Mouse (Mus musculus) stomach, embryonic 15.5 days (tissue): ENCODE data around the gene Ntm. TPM values are rescaled to one million over a fixed set of nuclear protein-coding genes. Genes with fewer than 3 reads are reported as not detected.

ENCODE experiments used
- ATAC-seq: fragments of 200-750 bp; cut with Nextera tagmentation; 2 replicates; pipeline ENCODE4 v1.8.0; 2017; ENCODE audit warnings: low read depth, moderate number of reproducible peaks, moderate TSS enrichment; ENCODE audit not compliant: insufficient read depth, low FRiP score
- H3K27ac ChIP-seq: fragments of 300-500 bp; sonication (generic); 2 replicates; pipeline ENCODE4 v1.5.1; 2015; ENCODE audit warnings: mild to moderate bottlenecking, inconsistent platforms
- H3K27me3 ChIP-seq: fragments of 300-500 bp; sonication (generic); replicated peaks from 2 replicates; pipeline ENCODE4 v1.6.1; 2015; ENCODE audit warnings: inconsistent platforms
- H3K36me3 ChIP-seq: fragments of 300-500 bp; sonication (generic); 2 replicates; pipeline ENCODE4 v1.6.1; 2015; ENCODE audit warnings: inconsistent platforms
- H3K4me1 ChIP-seq: fragments of 300-500 bp; sonication (generic); 2 replicates; pipeline ENCODE4 v1.6.1; 2015; ENCODE audit warnings: inconsistent platforms
- H3K4me2 ChIP-seq: fragments of 300-500 bp; sonication (generic); 2 replicates; pipeline ENCODE4 v1.6.1; 2015; ENCODE audit warnings: mild to moderate bottlenecking, inconsistent platforms
- H3K4me3 ChIP-seq: fragments of 300-500 bp; sonication (generic); replicated peaks from 2 replicates; pipeline ENCODE4 v1.5.1; 2015; ENCODE audit warnings: inconsistent platforms
- H3K9ac ChIP-seq: fragments of 300-500 bp; sonication (generic); 2 replicates; pipeline ENCODE4 v1.6.1; 2015; ENCODE audit warnings: inconsistent platforms
- H3K9me3 ChIP-seq: fragments of 300-500 bp; sonication (generic); 2 replicates; pipeline ENCODE4 v1.6.1; 2016; ENCODE audit warnings: inconsistent platforms
- WGBS: fragments of 180-500 bp; shearing (Covaris S2); methylation state at CpG from one replicate; pipeline ENCODE4 v1.1.7; 2015; 5-methylcytosine and 5-hydroxymethylcytosine counted together
- polyA plus RNA-seq: library from polyadenylated mRNA; unstranded; fragments of >200 nt; fragmentation: Nextera tagmentation; extraction: Ambion mirVana; gene quantifications from 2 replicates; pipeline ENCODE4 v1.2.1, GENCODE M21; 2015

Ntm gene
- polyA plus RNA-seq, 1 experiment from 2014 or later = 14.5 TPM

DNA sequence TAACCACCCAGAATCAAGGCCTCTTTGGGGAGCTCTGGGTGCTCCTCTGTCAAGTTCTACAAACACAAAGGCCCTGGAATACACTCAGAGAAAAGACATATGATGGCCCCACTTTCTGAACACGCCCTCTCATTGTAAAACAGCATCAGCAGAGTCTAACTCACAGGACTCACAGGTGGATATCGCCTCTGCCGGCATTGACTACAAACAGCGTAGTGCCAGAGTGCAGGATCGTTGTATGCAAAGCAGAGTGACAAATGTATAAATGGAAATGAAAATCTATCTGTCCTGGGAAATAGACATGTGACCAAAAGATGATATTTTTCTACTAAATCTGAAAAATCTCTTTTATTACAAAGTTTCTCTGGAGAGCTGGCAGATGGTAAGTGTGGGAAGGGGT is 314.7 kb downstream of the Ntm start:
- Histone ChIP-seq H3K27ac (no peak overlapping the region), H3K4me2 (no peak overlapping the region), H3K9ac (no peak overlapping the region), H3K9me3 (no peaks in the 10 kb centered on the region), H3K36me3 (no peaks in the 10 kb centered on the region), H3K4me1 (no peaks in the 10 kb centered on the region), H3K27me3 (no peaks in the 10 kb centered on the region), H3K4me3 (no peak overlapping the region)
- ATAC-seq = no peak
- WGBS = 78% methylated on average over 5 of the region's 5 CpGs

DNA sequence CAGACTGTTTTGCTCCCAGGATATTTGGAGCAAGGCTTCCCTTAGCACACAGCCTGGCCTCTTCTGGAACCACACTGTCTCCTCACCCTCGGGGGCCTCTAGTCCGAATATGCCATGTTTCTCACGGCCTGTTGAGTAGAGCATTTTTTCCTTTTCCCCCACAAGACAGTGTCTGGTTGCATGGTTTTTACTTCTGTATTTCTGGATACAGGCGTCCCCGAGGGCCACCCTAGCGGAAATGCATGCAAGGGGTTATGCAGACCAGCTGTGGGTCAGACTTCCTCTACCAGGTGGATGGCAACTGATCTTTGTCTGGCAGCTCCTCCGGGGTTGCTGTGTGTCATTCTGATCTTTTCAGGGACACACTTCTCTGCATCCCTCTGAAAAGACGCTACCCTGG is 315.2 kb downstream of the Ntm start:
- Histone ChIP-seq H3K4me1 (no peaks in the 10 kb centered on the region), H3K27me3 (no peaks in the 10 kb centered on the region), H3K4me2 (no peak overlapping the region), H3K27ac (no peak overlapping the region), H3K4me3 (no peak overlapping the region), H3K9ac (no peak overlapping the region), H3K9me3 (no peaks in the 10 kb centered on the region), H3K36me3 (no peaks in the 10 kb centered on the region)
- 75% methylated on average over 8 of the region's 8 CpGs for WGBS
- no peak for ATAC-seq

DNA sequence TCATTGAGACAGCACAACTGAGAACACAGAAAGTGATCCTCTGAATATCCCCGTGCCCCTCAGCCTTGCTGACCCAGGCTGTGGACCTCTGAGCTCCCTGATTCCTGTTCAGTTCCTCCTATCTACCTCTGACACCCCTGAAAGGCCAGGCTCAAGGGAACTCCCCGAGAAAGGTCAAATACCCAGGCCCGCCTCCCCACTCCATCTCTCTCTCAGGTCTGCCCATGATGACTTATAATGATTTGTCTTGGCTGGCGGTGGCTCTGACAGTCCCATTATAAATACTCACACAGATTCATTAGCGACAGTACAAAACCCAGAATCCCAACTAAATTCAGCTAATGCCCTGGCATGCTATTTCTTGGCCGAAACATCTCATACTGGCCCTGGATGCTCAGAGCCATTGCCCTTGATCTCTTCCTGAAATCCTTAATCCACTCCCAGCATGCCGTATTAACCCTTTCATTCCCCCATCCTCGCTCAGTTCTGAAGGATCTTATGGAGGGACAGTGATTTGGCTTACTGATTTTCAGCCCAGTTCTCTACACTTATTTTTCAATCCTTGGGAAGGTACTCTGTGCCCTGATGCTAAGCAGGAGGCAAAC is 317.0 kb downstream of the Ntm start:
- Histone ChIP-seq H3K4me3 (no peak overlapping the region), H3K9me3 (no peaks in the 10 kb centered on the region), H3K9ac (no peak overlapping the region), H3K4me1 (no peaks in the 10 kb centered on the region), H3K4me2 (no peak overlapping the region), H3K27me3 (no peaks in the 10 kb centered on the region), H3K36me3 (no peaks in the 10 kb centered on the region), H3K27ac (no peak overlapping the region)
- WGBS = 37% methylated on average over 8 of the region's 8 CpGs
- no peak for ATAC-seq

DNA sequence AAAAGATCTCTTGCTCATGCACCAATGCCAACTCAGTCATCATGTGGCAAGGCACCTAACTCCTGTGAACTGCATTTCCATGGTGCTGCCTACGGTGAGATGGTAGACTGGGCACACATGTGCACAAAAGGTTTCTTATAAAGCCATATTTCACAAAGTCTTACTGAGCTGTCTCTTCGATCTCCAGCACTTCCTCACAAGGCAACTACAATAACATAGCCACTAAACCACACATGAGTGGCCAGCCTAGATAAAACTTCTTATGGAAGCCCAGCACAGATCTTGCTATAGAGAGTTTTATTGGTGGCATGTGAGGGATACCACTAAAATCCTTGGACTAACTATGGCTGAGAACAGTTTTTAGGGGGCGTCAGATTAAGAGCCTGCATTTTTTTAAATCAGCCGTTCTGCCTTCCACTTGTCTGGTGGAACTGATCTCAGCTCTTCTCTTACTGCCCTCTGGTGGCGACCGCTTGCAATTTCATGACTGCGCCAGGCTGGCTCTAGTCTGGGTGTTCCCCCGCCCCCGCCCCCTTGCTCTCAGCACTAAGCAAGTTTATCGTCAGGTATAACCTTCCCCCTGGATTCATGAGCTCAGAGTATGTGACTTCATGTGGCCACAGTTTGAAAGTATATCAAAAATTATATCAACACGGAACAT is 319.8 kb downstream of the Ntm start:
- ATAC-seq = peak; percentile 27; the same call in 1 of the 2 replicates
- 15% methylated on average over 11 of the region's 11 CpGs for WGBS

DNA sequence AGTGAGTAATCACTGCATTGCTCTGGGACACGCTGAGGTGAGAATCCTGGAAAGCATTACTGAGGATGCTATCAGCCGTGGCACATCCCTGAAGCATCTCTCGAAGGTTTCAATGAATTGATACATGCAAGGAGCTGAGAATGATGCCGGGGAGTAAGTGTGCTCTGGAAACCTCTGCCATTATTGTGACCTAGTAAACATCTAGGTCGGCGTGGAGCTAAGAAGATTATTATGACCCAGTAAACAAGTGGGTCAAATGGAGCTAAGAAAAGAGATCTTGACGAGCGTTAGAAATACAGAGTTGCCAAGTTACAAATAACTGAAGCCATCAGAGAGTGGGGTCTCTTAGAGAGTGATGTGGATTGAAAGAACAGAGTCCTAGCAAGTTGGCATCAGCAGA is 325.6 kb downstream of the Ntm start:
- Histone ChIP-seq H3K9ac (no peak overlapping the region), H3K36me3 (no peaks in the 10 kb centered on the region), H3K4me2 (no peak overlapping the region), H3K9me3 (no peaks in the 10 kb centered on the region), H3K27me3 (no peaks in the 10 kb centered on the region), H3K27ac (no peak overlapping the region), H3K4me3 (no peak overlapping the region), H3K4me1 (no peaks in the 10 kb centered on the region)
- no peak for ATAC-seq
- 84% methylated on average over 8 of the region's 8 CpGs for WGBS

More for the DNA sequence above, 319.8 kb downstream of the Ntm start:
- Histone ChIP-seq H3K9ac (no peak overlapping the region), H3K9me3 (no peaks in the 10 kb centered on the region), H3K4me2 (no peak overlapping the region), H3K4me1 (no peaks in the 10 kb centered on the region), H3K27ac (no peak overlapping the region), H3K36me3 (no peaks in the 10 kb centered on the region), H3K27me3 (no peaks in the 10 kb centered on the region), H3K4me3 (no peak overlapping the region)

DNA sequence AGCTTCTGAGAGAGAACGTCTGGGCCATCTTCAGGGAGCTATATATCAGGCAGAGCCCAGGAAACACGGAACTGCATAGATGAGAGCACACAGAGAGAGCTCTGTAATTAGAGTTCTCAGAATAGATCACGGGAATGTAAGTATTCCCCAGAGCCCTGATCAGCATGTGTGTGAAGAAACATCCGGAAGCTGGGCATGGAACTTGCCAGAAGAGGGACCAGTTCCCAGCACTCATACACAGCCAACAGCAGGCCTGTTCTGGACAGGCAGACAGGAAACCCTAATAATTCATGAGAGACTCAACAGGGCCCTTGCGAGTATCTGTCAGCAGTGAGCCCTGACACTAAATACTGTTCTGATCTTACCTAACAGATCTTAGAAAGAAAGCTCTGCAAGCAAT is 345.8 kb downstream of the Ntm start:
- 60% methylated on average over 5 of the region's 5 CpGs for WGBS
- Histone ChIP-seq H3K36me3 (no peaks in the 10 kb centered on the region), H3K4me3 (no peak overlapping the region), H3K9me3 (no peaks in the 10 kb centered on the region), H3K9ac (no peak overlapping the region), H3K4me2 (no peak overlapping the region), H3K27ac (no peak overlapping the region), H3K4me1 (no peaks in the 10 kb centered on the region), H3K27me3 (no peaks in the 10 kb centered on the region)
- no peak for ATAC-seq

DNA sequence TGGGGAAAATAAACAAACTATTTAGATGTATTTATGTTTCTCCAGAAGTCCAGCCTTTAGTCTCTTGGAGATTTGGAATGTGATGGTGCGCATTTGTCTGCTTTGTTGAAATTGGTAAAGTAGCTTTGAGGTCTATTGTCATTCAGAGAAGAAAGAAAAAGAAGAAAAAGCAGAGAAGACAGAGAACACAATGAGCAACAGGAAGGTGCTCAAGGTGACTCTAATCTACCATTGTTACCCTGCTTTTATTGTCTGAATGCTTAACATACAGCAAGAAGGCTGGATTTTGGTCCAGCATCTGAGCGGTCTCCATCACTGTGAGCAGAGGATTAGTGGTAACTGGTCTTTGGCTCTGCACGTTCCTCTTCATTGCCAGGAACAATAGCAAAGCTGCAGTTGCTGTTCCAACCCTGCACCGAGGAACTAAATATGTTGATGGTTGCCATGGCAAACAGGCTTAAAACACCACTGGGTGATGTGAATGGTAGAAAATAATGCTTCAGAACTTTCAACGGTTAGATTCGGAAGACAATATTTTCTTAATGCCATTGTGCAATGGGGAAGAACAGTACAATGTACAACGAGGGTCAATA is 350.8 kb downstream of the Ntm start:
- no peaks in the 10 kb centered on the region for H3K9me3 ChIP-seq
- no peak overlapping the region for H3K4me3 ChIP-seq
- no peaks in the 10 kb centered on the region for H3K4me1 ChIP-seq
- ATAC-seq = no peak
- no peak overlapping the region for H3K4me2 ChIP-seq
- H3K9ac ChIP-seq = no peak overlapping the region
- no peaks in the 10 kb centered on the region for H3K27me3 ChIP-seq
- no peaks in the 10 kb centered on the region for H3K36me3 ChIP-seq
- H3K27ac ChIP-seq = no peak overlapping the region
- WGBS = 81% methylated on average over 7 of the region's 7 CpGs

DNA sequence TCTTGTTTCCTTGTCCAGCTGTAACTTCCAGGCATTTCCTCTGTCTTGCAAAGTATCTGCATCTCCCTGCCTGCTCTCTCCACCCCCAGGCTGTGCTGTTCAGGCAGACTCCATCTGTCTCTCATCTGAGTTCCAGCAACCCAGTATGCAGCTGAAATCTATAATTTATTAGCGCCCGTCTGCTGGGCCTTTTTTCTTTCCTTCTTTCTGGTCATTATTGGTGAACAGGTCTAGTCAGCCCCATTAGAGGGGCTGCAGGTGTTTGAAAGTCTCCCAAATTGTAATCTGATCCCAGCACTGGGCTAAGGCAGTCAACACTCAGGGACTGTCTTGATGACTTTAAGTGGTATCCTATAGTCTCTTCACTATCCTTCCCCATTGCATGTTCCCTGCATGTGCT is 352.1 kb downstream of the Ntm start:
- no peak overlapping the region for H3K4me2 ChIP-seq
- no peaks in the 10 kb centered on the region for H3K36me3 ChIP-seq
- H3K4me1 ChIP-seq = no peaks in the 10 kb centered on the region
- WGBS = 58% methylated on average over 2 of the region's 2 CpGs
- H3K27me3 ChIP-seq = no peaks in the 10 kb centered on the region
- H3K27ac ChIP-seq = no peak overlapping the region
- no peak for ATAC-seq
- H3K9me3 ChIP-seq = no peaks in the 10 kb centered on the region
- H3K9ac ChIP-seq = no peak overlapping the region
- no peak overlapping the region for H3K4me3 ChIP-seq

DNA sequence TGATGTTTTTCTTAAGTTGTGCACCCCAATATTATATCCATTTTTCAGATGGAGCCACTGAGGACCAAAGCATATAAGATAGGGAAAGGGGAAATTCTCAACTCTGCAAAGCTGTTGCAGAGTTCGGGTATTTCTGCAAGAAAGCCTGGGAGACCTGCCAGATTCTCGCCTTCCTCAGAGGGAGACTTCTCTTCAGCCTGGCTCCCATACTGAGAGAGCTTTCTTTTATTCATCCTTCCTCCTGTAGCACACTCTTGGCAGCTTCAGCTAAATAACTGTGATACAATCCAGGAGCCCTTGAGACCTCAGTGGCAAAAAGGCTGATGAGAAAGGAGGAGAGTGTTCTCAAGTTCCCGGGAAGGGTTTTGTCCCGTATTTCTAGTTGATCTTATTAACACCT is 365.3 kb downstream of the Ntm start:
- Histone ChIP-seq H3K4me2 (no peak overlapping the region), H3K36me3 (no peaks in the 10 kb centered on the region), H3K27ac (no peak overlapping the region), H3K4me3 (no peak overlapping the region), H3K9ac (no peak overlapping the region), H3K4me1 (no peaks in the 10 kb centered on the region), H3K9me3 (no peaks in the 10 kb centered on the region), H3K27me3 (no peaks in the 10 kb centered on the region)
- peak; percentile 22; the same call in 1 of the 2 replicates for ATAC-seq
- WGBS = 19% methylated on average over 4 of the region's 4 CpGs

DNA sequence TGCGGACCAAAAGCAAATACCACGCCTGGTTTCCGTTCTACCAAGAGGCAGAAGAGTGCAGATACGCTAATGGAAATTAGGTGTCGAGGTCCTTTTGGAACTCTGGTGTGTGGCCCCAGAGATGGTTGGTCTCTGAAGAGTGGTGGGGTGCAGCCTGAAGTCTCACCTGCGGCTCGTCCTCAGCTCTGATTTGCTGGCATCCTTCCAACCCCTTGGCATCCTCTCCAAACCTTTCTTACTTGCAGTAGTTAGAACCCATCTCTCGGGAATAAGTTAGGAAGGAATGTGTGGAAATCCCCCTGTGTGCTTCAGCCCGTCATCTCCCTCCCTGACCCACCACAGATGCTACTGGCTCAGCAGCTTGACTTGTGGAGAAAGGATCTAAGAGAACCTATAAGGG is 367.6 kb downstream of the Ntm start:
- Histone ChIP-seq H3K4me2 (no peak overlapping the region), H3K27me3 (no peaks in the 10 kb centered on the region), H3K9me3 (no peaks in the 10 kb centered on the region), H3K36me3 (no peaks in the 10 kb centered on the region), H3K9ac (no peak overlapping the region), H3K27ac (no peak overlapping the region), H3K4me3 (no peak overlapping the region), H3K4me1 (no peaks in the 10 kb centered on the region)
- 63% methylated on average over 9 of the region's 9 CpGs for WGBS
- no peak for ATAC-seq

DNA sequence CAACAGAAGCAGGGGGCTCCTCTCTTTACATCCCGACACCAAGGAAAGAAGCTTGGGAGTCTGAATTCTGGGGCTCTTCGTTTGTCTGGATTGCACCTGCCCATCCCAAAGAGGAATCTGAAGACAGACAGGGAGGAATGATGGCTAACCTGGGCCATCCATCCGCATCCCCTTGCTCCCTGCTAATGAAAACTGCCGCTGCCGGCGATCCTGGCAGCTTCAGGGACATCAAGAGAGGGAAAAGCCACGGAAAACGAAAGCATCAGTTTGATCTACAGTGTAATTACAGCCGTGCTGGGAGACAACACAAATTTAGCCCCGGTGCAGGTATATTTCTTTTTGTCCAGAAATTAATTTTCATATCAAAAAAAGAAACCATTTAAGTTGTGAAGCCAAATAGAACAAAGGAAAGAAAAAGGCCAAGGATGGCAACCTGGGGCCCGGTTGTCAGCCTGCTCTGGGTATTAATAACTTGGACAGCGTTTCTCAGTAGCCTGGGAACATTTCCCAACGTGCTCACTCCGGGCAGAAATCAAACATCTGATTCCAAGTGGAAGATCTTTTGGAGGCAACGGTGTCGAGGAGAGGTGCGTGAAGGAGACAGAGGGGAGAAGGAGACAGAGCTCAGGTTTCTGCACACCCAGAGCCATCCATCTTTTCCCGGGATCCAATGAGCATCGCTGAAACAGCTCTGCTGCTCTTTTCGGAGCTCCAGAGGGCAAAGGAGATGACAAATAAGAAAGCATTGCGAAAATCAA is 368.2 kb downstream of the Ntm start:
- Histone ChIP-seq H3K4me2 (no peak overlapping the region), H3K36me3 (no peaks in the 10 kb centered on the region), H3K4me3 (no peak overlapping the region), H3K9ac (no peak overlapping the region), H3K27me3 (no peaks in the 10 kb centered on the region), H3K9me3 (no peaks in the 10 kb centered on the region), H3K27ac (no peak overlapping the region), H3K4me1 (no peaks in the 10 kb centered on the region)
- WGBS = 60% methylated on average over 21 of the region's 21 CpGs
- no peak for ATAC-seq

DNA sequence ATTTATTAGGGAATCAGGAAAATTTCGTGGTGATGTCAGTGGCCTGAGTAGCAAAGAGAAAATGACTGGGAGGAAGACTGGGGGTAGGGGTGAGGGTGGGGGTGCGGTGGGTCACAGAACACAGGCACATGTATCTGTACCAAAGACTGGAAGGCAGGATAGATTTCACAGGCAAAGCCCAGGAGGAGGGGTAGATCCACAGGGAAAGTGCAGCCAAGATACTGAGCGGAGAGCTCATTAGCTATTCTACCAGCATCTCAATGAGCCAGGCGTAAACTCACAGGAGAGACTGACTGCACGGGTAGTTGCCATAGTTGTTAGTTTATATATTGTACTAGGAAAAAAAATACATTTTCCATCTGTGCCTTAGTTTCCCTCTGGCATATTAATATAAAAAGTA is 375.6 kb downstream of the Ntm start:
- Histone ChIP-seq H3K36me3 (no peaks in the 10 kb centered on the region), H3K4me1 (no peaks in the 10 kb centered on the region), H3K27me3 (no peaks in the 10 kb centered on the region), H3K27ac (no peak overlapping the region), H3K9me3 (no peaks in the 10 kb centered on the region), H3K9ac (no peak overlapping the region), H3K4me2 (no peak overlapping the region), H3K4me3 (no peak overlapping the region)
- WGBS = 71% methylated on average over 5 of the region's 5 CpGs
- ATAC-seq = no peak
